Mouse (Mus musculus) ES-E14 (cell line): ENCODE data around the gene Ctns. TPM values are rescaled to one million over a fixed set of nuclear protein-coding genes. Genes with fewer than 3 reads are reported as not detected.

Experiments used
- DNase-seq: peaks from one replicate; pipeline ENCODE4 v3.0.0-alpha.2; 2013; ENCODE audit warnings: low read depth, low spot score
- H3K27ac ChIP-seq: 2 replicates; pipeline ENCODE4 v1.5.1; 2012; ENCODE audit warnings: low read depth, mild to moderate bottlenecking, low read length, moderate library complexity, mixed read lengths; ENCODE audit not compliant: poor library complexity, insufficient read depth, severe bottlenecking
- H3K36me3 ChIP-seq: 2 replicates; pipeline ENCODE4 v1.6.1; 2012; ENCODE audit warnings: mild to moderate bottlenecking, low read length, moderate library complexity, mixed read lengths; ENCODE audit not compliant: control insufficient read depth, poor library complexity, insufficient read depth, severe bottlenecking
- H3K4me1 ChIP-seq, 2 experiments: fragments of 150-350 bp in 1 of 2; sonication (generic) in 1 of 2; 2 replicates each; pipeline ENCODE4 v1.6.1; 2012; ENCODE audit warnings: low read length in 2 of 2, mild to moderate bottlenecking in 1 of 2, mixed read lengths in 1 of 2; ENCODE audit not compliant: control insufficient read depth in 2 of 2, insufficient read depth in 2 of 2, poor library complexity in 1 of 2
- H3K4me3 ChIP-seq, 2 experiments: fragments of 150-350 bp in 1 of 2; sonication (generic) in 1 of 2; 2 replicates each; pipeline ENCODE4 v1.5.1; 2012; ENCODE audit warnings: low read length in 2 of 2, low read depth in 1 of 2, mild to moderate bottlenecking in 1 of 2, mixed read lengths in 1 of 2; ENCODE audit not compliant: insufficient read depth in 1 of 2, poor library complexity in 1 of 2, severe bottlenecking in 1 of 2
- H3K9ac ChIP-seq: 2 replicates; pipeline ENCODE4 v1.6.1; 2012; ENCODE audit warnings: low read depth, mild to moderate bottlenecking, low read length, mixed read lengths; ENCODE audit not compliant: poor library complexity, insufficient read depth, severe bottlenecking
- H3K9me3 ChIP-seq: fragments of 150-350 bp; sonication (generic); 2 replicates; pipeline ENCODE4 v1.6.1; 2012; ENCODE audit warnings: low read depth, mild to moderate bottlenecking, low read length; ENCODE audit not compliant: control insufficient read depth, insufficient read depth
- CHD2 ChIP-seq: IDR thresholded peaks from 2 replicates; pipeline ENCODE4 v1.6.1; 2014; ENCODE audit warnings: mild to moderate bottlenecking, low read depth, low read length, inconsistent platforms
- HCFC1 ChIP-seq: IDR thresholded peaks from 2 replicates; pipeline ENCODE4 v1.6.1; 2012; ENCODE audit warnings: low read length, inconsistent platforms, borderline replicate concordance; ENCODE audit not compliant: insufficient read depth
- MAFK ChIP-seq: IDR thresholded peaks from 2 replicates; pipeline ENCODE4 v1.6.1; 2014; ENCODE audit warnings: mild to moderate bottlenecking, low read depth, low read length, inconsistent platforms; ENCODE audit not compliant: insufficient read depth
- ZC3H11A ChIP-seq: IDR thresholded peaks from 2 replicates; pipeline ENCODE4 v1.6.1; 2012; ENCODE audit warnings: low read depth, mild to moderate bottlenecking, inconsistent platforms, low read length, borderline replicate concordance
- ZNF384 ChIP-seq: IDR thresholded peaks from 2 replicates; pipeline ENCODE4 v1.6.1; 2012; ENCODE audit warnings: low read depth, low read length, inconsistent platforms
- in situ Hi-C, 2 experiments: fragments of 600-800 bp; cut with MboI; formaldehyde crosslinking; loops; one replicate each; pipeline ENCODE4 v1.15.1; 2025; ENCODE audit warnings: low sequenced_read_pairs in 2 of 2, inconsistent platforms in 1 of 2; ENCODE audit not compliant: unreplicated experiment in 2 of 2
- total RNA-seq: library from RNA; depleted of rRNA; stranded (reverse); fragments of 300-350 nt; gene quantifications from 2 replicates; pipeline ENCODE4 v1.2.3, GENCODE M21; 2012

Ctns gene
- total RNA-seq, 1 experiment = 15.8 TPM

GRCm38 (mm10) chr11:73233992-73234391, 35.1 kb upstream of the Ctns start, which contains the start of gene Trpv1:
Gene Trpv1 (plus strand): TSS chr11:73234292.
- Histone ChIP-seq H3K9ac (no peak within 1 kb of the TSS), H3K4me3 (no peak within 1 kb of the TSS), H3K27ac (no peak within 1 kb of the TSS), H3K9me3 (no peaks in the 10 kb centered on the region), H3K36me3 (no peaks in the 10 kb centered on the region), H3K4me1 (no peaks in the 10 kb centered on the region)
- TF ChIP-seq ZNF384 (no peak), ZC3H11A (no peak), MAFK (no peak), HCFC1 (no peak), CHD2 (no peak)
- DNase-seq = no peak
- in situ Hi-C loops = no loop called here

GRCm38 (mm10) chr11:73232513-73232912, 33.7 kb upstream of the Ctns start:
- no peak overlapping the region for H3K4me3 ChIP-seq
- H3K36me3 ChIP-seq = no peaks in the 10 kb centered on the region
- no peaks in the 10 kb centered on the region for H3K4me1 ChIP-seq
- H3K9ac ChIP-seq = no peak overlapping the region
- in situ Hi-C loops = no loop called here
- no peak for DNase-seq
- no peaks in the 10 kb centered on the region for H3K9me3 ChIP-seq
- TF ChIP-seq ZC3H11A (no peak), ZNF384 (no peak), MAFK (no peak), HCFC1 (no peak), CHD2 (no peak)
- no peak overlapping the region for H3K27ac ChIP-seq

DNA sequence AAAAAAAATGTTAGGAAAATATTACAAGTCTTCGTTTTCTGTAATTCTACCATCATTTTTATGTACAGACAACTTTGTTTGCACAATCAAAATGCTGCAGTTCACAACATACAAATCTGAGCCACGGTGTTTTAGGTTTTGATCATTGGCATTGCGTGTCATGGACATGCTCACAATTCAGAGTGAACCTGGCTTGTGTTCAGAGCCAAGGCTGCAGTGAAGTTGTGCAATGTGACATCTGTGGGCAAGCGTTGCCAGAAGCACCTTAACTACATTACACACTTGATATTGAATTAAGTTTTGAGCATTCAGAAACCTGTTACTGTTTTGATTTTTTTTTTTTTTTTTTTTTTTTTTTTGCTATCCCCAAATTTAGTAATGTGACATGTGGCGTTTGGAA, 31.2 kb upstream of the Ctns start:
- Histone ChIP-seq H3K9me3 (no peaks in the 10 kb centered on the region), H3K36me3 (no peaks in the 10 kb centered on the region), H3K4me3 (no peak overlapping the region), H3K4me1 (no peaks in the 10 kb centered on the region), H3K9ac (no peak overlapping the region), H3K27ac (no peak overlapping the region)
- TF ChIP-seq ZNF384 (no peak), ZC3H11A (no peak), MAFK (no peak), CHD2 (no peak)
- in situ Hi-C loops = no loop called here
- no peak for DNase-seq

DNA sequence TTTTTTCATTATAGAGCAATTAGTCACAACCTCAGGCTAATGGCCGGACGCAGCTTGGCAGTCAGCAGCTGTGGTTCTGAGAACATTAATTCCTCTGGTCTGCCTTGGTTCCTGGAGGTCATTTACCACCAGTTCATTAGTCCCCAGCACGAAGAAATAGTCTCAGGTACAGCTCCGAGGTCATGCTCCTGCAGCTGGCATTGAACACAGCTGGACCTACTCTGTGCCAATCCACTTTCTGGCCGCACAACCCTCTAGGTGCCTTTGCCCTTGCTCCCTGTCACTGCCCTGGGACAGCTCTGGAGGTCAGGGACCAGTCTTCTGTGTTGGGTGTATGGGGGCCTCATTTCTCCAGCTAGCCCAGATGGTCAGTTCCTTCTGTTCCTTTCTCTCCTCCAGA, 30.0 kb upstream of the Ctns start:
- H3K27ac ChIP-seq = no peak overlapping the region
- TF ChIP-seq MAFK (no peak), HCFC1 (no peak), ZC3H11A (no peak), ZNF384 (no peak), CHD2 (no peak)
- H3K36me3 ChIP-seq = no peaks in the 10 kb centered on the region
- no peaks in the 10 kb centered on the region for H3K9me3 ChIP-seq
- in situ Hi-C loops = no loop called here
- no peak for DNase-seq
- no peak overlapping the region for H3K4me3 ChIP-seq
- H3K4me1 ChIP-seq = no peaks in the 10 kb centered on the region
- no peak overlapping the region for H3K9ac ChIP-seq

DNA sequence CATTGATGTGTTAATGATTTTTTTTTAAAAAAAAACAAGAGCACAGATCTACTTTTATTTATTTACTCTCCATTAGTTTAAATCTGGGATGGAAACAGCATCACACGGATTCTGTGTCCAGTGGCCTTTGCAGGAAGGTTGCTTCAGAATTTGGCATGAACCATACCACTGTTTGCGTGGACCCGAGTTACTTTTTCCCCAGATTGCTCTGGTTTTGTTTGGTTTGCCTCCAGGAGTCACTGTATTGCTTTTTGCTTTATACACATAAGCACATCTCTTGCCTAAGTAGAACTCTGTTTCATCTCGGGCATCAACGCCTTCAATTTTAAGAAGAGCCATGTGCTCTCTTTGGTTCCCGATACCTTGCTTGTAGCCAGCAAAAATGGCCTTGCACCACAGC, 27.0 kb upstream of the Ctns start:
- TF ChIP-seq ZC3H11A = no peak
- no peak for TF ChIP-seq CHD2
- TF ChIP-seq HCFC1 = no peak
- TF ChIP-seq MAFK = no peak
- no peak for TF ChIP-seq ZNF384
- peaks cover 0 to 2% of the 10 kb centered on the region in 2 experiments; a peak in 1 of 4 replicates for H3K4me1 ChIP-seq
- H3K4me3 ChIP-seq = no peak overlapping the region
- in situ Hi-C loops = no loop called here
- no peak for DNase-seq
- H3K27ac ChIP-seq = no peak overlapping the region
- H3K36me3 ChIP-seq = no peaks in the 10 kb centered on the region
- H3K9me3 ChIP-seq = no peaks in the 10 kb centered on the region
- H3K9ac ChIP-seq = no peak overlapping the region
